Mouse (Mus musculus): ENCODE data around the gene Xirp1. TPM values are rescaled to one million over a fixed set of nuclear protein-coding genes. Genes with fewer than 3 reads are reported as not detected.

Gene Xirp1
- polyA plus RNA-seq, 1 experiment from 2014 or later, result 0.08 TPM

- H3K27ac ChIP-seq, result no peak overlapping the region
- no peak overlapping the region for H3K4me2 ChIP-seq
- H3K27me3 ChIP-seq (replicated peaks), result no peaks in the 10 kb centered on the region
- no peak overlapping the region for H3K4me3 ChIP-seq (replicated peaks)
- ATAC-seq (ENCODE audit: insufficient read depth, low FRiP score, low read depth), result no peak
- no peaks in the 10 kb centered on the region for H3K9me3 ChIP-seq
- no peaks in the 10 kb centered on the region for H3K4me1 ChIP-seq
- 75% methylated on average over 7 of the region's 7 CpGs for WGBS
- H3K9ac ChIP-seq, result no peak overlapping the region
- H3K36me3 ChIP-seq, result no peaks in the 10 kb centered on the region
Measured at GRCm38 (mm10) chr9:120043115-120043514, 19.7 kb upstream of the Xirp1 start.

DNA sequence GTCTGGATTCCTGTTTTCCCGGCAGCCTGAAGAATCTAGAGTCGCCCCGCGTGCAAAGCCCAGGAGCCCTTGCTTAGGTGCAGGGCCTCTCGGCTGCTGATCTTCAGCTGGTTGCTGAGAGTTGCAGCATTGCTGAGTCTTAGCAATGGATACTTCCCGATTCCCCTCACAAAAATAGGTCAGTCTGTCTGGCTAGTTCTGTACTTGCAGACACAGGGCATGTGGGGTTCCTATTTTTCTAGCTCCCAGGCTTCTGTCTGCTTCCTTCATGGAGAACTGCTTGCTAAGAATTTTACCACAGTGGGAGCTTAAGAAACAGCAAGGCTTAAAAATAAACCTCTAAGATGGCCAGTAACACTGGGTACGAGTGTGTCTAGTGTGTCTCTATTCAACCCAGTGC is 14.0 kb upstream of the Xirp1 start:
- WGBS, result 69% methylated on average over 7 of the region's 7 CpGs
- no peak overlapping the region for H3K27ac ChIP-seq
- H3K9ac ChIP-seq, result no peak overlapping the region
- H3K36me3 ChIP-seq, result no peaks in the 10 kb centered on the region
- H3K4me2 ChIP-seq, result no peak overlapping the region
- no peak for ATAC-seq (ENCODE audit: insufficient read depth, low FRiP score, low read depth)
- no peaks in the 10 kb centered on the region for H3K27me3 ChIP-seq (replicated peaks)
- H3K4me1 ChIP-seq, result no peaks in the 10 kb centered on the region
- H3K9me3 ChIP-seq, result no peaks in the 10 kb centered on the region
- H3K4me3 ChIP-seq (replicated peaks), result no peak overlapping the region

GRCm38 (mm10) chr9:120034375-120034774 is 11.0 kb upstream of the Xirp1 start:
- H3K36me3 ChIP-seq, result no peaks in the 10 kb centered on the region
- WGBS, result 81% methylated on average over 8 of the region's 8 CpGs
- H3K4me3 ChIP-seq (replicated peaks), result no peak overlapping the region
- no peaks in the 10 kb centered on the region for H3K9me3 ChIP-seq
- no peaks in the 10 kb centered on the region for H3K4me1 ChIP-seq
- ATAC-seq (ENCODE audit: insufficient read depth, low FRiP score, low read depth), result no peak
- no peaks in the 10 kb centered on the region for H3K27me3 ChIP-seq (replicated peaks)
- H3K9ac ChIP-seq, result no peak overlapping the region
- no peak overlapping the region for H3K27ac ChIP-seq
- no peak overlapping the region for H3K4me2 ChIP-seq

- 70% methylated on average over 6 of the region's 6 CpGs for WGBS
- H3K27ac ChIP-seq, result no peak overlapping the region
- ATAC-seq (ENCODE audit: insufficient read depth, low FRiP score, low read depth), result peak; percentile 73
Measured at GRCm38 (mm10) chr9:120032710-120033109, 9.3 kb upstream of the Xirp1 start.

DNA sequence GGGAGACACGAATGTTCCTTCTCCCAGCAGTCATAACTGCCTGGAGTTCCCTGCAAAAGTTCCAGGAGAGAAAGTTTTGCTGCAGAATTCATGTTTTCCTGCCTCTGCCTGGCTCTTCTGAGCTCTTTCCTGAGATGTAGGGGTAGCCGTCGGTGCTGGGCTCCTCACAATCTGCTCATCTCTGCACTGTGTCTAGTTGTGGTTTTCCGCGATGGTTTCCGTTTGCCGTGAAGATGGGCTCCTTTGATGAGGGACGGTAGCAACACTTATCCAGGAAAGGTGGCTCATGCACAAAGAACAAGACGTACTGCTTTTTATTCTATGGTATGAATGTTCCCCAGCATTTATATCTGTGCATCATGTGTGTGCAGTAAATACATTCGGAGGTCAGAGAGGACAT is 7.0 kb upstream of the Xirp1 start:
- H3K27me3 ChIP-seq (replicated peaks), result no peaks in the 10 kb centered on the region
- no peak for ATAC-seq (ENCODE audit: insufficient read depth, low FRiP score, low read depth)
- WGBS, result 80% methylated on average over 10 of the region's 10 CpGs

More at GRCm38 (mm10) chr9:120032710-120033109, 9.3 kb upstream of the Xirp1 start:
- no peaks in the 10 kb centered on the region for H3K27me3 ChIP-seq (replicated peaks)
- no peak overlapping the region for H3K9ac ChIP-seq
- no peak overlapping the region for H3K4me2 ChIP-seq
- no peaks in the 10 kb centered on the region for H3K36me3 ChIP-seq
- H3K9me3 ChIP-seq, result no peaks in the 10 kb centered on the region
- H3K4me1 ChIP-seq, result no peaks in the 10 kb centered on the region
- no peak overlapping the region for H3K4me3 ChIP-seq (replicated peaks)

GRCm38 (mm10) chr9:120029880-120030279 is 6.5 kb upstream of the Xirp1 start:
- H3K27ac ChIP-seq, result no peak overlapping the region
- H3K36me3 ChIP-seq, result no peaks in the 10 kb centered on the region
- no peak overlapping the region for H3K4me3 ChIP-seq (replicated peaks)
- 89% methylated on average over 6 of the region's 6 CpGs for WGBS
- ATAC-seq (ENCODE audit: insufficient read depth, low FRiP score, low read depth), result no peak
- no peaks in the 10 kb centered on the region for H3K9me3 ChIP-seq
- no peak overlapping the region for H3K9ac ChIP-seq
- H3K4me1 ChIP-seq, result 0 out of 2 replicates have a peak, but pooled peaks cover 4% of the 10 kb centered on the region
- no peaks in the 10 kb centered on the region for H3K27me3 ChIP-seq (replicated peaks)
- no peak overlapping the region for H3K4me2 ChIP-seq

More for the DNA sequence above, 7.0 kb upstream of the Xirp1 start:
- H3K4me3 ChIP-seq (replicated peaks), result no peak overlapping the region
- H3K4me2 ChIP-seq, result no peak overlapping the region
- no peaks in the 10 kb centered on the region for H3K9me3 ChIP-seq
- H3K36me3 ChIP-seq, result no peaks in the 10 kb centered on the region
- H3K9ac ChIP-seq, result no peak overlapping the region
- no peak overlapping the region for H3K27ac ChIP-seq
- H3K4me1 ChIP-seq, result 0 out of 2 replicates have a peak, but pooled peaks cover 4% of the 10 kb centered on the region

DNA sequence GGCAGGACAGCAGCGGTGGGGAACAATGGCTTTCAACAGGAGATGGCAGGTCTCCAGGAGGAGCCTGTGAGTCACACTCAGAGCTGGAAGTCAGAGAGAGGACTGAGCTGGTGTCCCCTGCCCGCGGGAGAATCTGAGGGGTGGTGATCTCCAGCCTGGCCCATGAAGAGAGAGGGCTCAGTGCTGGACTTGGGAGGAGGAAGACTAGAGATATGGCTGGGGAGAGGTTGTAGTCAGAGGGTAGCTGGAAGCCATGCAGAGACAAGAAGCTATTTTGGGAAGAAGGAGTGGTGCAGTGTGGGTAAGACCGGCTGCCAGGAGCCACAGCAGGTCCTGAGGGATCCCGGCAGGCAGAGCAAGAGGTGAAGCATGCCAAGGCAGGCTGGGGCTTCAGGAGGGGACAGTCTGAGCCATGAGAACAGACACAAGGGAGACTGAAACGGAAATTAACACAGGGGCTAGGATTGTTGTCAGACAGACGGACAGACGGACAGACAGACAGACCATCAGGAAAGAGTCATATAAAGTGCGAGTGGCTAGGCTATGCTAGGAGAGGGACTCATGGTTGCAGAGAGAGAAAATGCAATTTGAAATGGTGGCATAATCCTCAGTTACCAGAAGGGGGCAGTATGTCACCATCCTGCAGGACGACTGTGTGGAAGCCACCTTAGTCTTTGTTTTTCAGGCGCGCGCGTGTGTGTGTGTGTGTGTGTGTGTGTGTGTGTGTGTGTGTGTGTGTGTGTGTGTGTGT is 4.2 kb upstream of the Xirp1 start:
- H3K9ac ChIP-seq, result no peak overlapping the region
- peak overlapping the region; percentile 8; the same call in 1 of the 2 replicates for H3K4me2 ChIP-seq
- peak; percentile 47; the same call in 1 of the 2 replicates for ATAC-seq (ENCODE audit: insufficient read depth, low FRiP score, low read depth)

DNA sequence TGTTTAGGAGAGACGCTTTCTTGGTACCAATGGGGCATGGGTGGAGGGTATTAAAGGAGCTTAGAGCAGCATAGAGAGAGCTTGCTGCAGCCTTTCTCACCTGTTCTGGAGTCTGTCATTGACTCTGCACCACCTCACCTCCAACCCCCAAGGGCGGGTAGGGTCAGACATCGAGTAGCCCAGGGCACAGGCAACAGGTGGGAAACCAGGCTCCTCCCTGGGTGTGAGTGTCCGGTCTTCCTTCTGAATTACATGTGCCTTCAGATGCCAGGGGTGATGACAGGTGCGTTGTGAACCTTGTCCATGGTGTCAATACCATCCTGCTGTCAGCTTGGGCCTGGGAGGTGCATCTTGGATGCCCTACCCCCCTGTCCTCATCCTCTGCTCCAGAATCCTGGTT is 1.2 kb upstream of the Xirp1 start:
- ATAC-seq (ENCODE audit: insufficient read depth, low FRiP score, low read depth), result no peak
- Histone ChIP-seq H3K27ac (no peak overlapping the region), H3K9ac (no peak overlapping the region), H3K4me1 (peaks cover 11% of the 10 kb centered on the region; the same call in 1 of the 2 replicates), H3K4me2 (no peak overlapping the region), H3K36me3 (no peaks in the 10 kb centered on the region), H3K27me3 (replicated peaks) (no peaks in the 10 kb centered on the region), H3K9me3 (no peaks in the 10 kb centered on the region), H3K4me3 (replicated peaks) (no peak overlapping the region)
- 85% methylated on average over 5 of the region's 5 CpGs for whole genome bisulfite sequencing

More for the DNA sequence above, 4.2 kb upstream of the Xirp1 start:
- no peaks in the 10 kb centered on the region for H3K36me3 ChIP-seq
- 0 out of 2 replicates have a peak, but pooled peaks cover 4% of the 10 kb centered on the region for H3K4me1 ChIP-seq
- H3K27ac ChIP-seq, result no peak overlapping the region
- no peaks in the 10 kb centered on the region for H3K9me3 ChIP-seq
- no peaks in the 10 kb centered on the region for H3K27me3 ChIP-seq (replicated peaks)
- H3K4me3 ChIP-seq (replicated peaks), result no peak overlapping the region
- 24% methylated on average over 14 of the region's 14 CpGs for WGBS

DNA sequence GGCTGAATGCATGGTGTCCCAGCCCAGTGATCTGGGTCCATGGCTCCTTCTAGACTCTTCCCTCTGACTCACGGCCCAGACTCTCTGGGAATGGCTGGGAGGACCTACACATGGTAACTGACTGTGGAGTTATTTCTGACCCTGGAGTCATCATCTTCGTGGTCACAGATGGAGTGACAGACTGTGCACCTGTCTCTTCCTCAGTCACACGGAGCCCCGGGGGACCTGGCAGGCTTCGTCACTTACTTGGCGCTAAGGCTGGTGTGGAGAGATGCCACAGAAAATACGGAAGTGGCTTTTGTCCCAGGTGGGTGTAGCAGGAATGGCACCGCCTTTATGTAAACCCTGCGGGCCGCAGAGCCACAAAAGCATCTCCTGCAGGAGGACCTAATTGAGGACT is 773 bp upstream of the Xirp1 start:
- Histone ChIP-seq H3K4me2 (no peak overlapping the region), H3K4me1 (peaks cover 11% of the 10 kb centered on the region; the same call in 1 of the 2 replicates), H3K4me3 (replicated peaks) (no peak overlapping the region), H3K27ac (no peak overlapping the region), H3K36me3 (no peaks in the 10 kb centered on the region), H3K9me3 (no peaks in the 10 kb centered on the region), H3K9ac (no peak overlapping the region), H3K27me3 (replicated peaks) (no peaks in the 10 kb centered on the region)
- ATAC-seq (ENCODE audit: insufficient read depth, low FRiP score, low read depth), result no peak
- WGBS, result 70% methylated on average over 10 of the region's 10 CpGs

- no peak overlapping the region for H3K4me3 ChIP-seq (replicated peaks)
- no peak overlapping the region for H3K4me2 ChIP-seq
- H3K9me3 ChIP-seq, result no peaks in the 10 kb centered on the region
- H3K4me1 ChIP-seq, result peaks cover 7% of the 10 kb centered on the region; the same call in 1 of the 2 replicates
- no peak for ATAC-seq (ENCODE audit: insufficient read depth, low FRiP score, low read depth)
- H3K27ac ChIP-seq, result 0 out of 2 replicates have a peak overlapping the region, but pooled peaks have one; percentile 52
- H3K36me3 ChIP-seq, result no peaks in the 10 kb centered on the region
- H3K27me3 ChIP-seq (replicated peaks), result no peaks in the 10 kb centered on the region
- H3K9ac ChIP-seq, result no peak overlapping the region
- WGBS, result 39% methylated on average over 5 of the region's 5 CpGs
Measured at GRCm38 (mm10) chr9:120021164-120021563, 2.2 kb downstream of the Xirp1 start.

- Histone ChIP-seq H3K27me3 (replicated peaks) (no peaks in the 10 kb centered on the region), H3K4me1 (peaks cover 7% of the 10 kb centered on the region; the same call in 1 of the 2 replicates), H3K9ac (no peak overlapping the region), H3K36me3 (no peaks in the 10 kb centered on the region), H3K9me3 (no peaks in the 10 kb centered on the region), H3K4me2 (no peak overlapping the region), H3K4me3 (replicated peaks) (no peak overlapping the region), H3K27ac (peak overlapping the region; percentile 52; the same call in 1 of the 2 replicates)
- WGBS, result 30% methylated on average over 7 of the region's 7 CpGs
- ATAC-seq (ENCODE audit: insufficient read depth, low FRiP score, low read depth), result no peak
Measured at GRCm38 (mm10) chr9:120020285-120020890, 3.0 kb downstream of the Xirp1 start.

DNA sequence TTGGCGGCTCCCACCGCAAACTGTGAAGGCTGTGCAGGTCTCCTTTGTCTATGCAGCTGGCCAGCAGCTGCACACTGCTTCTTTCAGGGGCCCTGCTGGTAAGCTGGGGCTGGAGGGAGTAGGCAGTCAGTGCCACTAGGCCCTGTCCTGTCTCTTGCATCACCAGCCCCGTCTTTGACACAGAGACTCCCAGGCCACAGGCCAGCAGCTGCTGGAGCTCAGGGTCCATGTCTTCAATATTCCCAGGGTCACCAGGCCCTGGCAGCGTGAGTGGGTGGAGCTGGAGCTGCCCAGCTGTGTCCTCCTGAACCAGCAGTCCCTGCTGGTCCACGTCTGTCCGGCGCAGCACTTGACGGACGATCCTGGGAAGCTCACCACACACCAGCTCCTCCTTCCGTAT is 6.4 kb downstream of the Xirp1 start:
- no peaks in the 10 kb centered on the region for H3K27me3 ChIP-seq (replicated peaks)
- no peaks in the 10 kb centered on the region for H3K9me3 ChIP-seq
- no peak overlapping the region for H3K9ac ChIP-seq
- H3K4me2 ChIP-seq, result no peak overlapping the region
- no peak overlapping the region for H3K4me3 ChIP-seq (replicated peaks)
- H3K4me1 ChIP-seq, result peaks cover 11% of the 10 kb centered on the region; the same call in 1 of the 2 replicates
- WGBS, result 58% methylated on average over 10 of the region's 10 CpGs
- H3K27ac ChIP-seq, result no peak overlapping the region
- ATAC-seq (ENCODE audit: insufficient read depth, low FRiP score, low read depth), result no peak
- no peaks in the 10 kb centered on the region for H3K36me3 ChIP-seq

Data from stomach, embryonic 15.5 days (tissue).